In the genomic region with DNA sequence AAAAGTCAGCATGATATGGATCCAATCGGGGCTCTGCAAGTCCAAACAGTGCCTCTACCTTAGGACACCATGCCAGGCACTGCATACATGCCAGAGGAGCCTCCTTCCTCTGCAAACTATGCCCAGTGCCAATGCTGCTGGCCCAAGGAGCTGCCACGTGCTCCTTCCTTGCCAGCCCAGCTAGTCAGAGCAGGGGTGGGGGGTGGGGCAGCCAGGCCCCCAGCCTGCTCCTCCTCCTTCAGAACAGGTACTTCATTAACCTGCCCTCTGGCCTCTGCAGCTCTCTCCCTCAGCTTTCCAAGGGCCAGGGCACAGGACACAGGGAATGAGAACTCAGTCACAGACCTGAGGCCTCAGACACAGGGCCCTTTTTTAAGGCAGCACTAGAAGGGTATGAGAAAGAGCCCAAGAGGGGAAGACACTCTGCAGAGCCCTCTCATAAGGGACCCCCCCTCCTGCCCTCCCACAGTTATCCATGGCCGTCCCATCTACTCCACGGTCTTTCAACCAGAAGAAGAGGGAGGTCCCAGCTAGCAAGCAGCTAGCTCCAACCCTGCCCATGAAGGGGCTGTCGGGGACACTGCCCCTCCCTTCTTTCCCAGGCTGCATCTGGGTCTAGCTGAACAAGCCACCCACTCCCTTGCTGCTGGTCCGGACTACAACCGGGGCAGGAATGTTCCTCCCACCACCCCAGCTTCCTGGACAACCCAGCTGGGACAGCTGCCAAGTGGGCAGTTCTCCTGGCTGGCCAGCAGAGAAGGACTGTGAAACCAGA, we compare ENCODE assay signal across 8 mouse cellular contexts. TPM values are rescaled to one million over a fixed set of nuclear protein-coding genes. Genes with fewer than 3 reads are reported as not detected.
DNase-seq lines count a peak whose midpoint lies in the region; ATAC-seq lines count a peak whose summit lies in the region.

No protein-coding gene starts in this region.

- H3K4me2 ChIP-seq in hindbrain, embryonic 11.5 days (replicated peaks; ENCODE audit: low read depth, low read length), result no peak overlapping the region
- H3K4me2 ChIP-seq in lung, embryonic 15.5 days, result peak overlapping the region; percentile 68

- no peaks in the 10 kb centered on the region for H3K4me1 ChIP-seq in hindbrain, embryonic 11.5 days (replicated peaks; ENCODE audit: control insufficient read depth, insufficient read depth, low read length)
- peaks cover 34% of the 10 kb centered on the region for H3K4me1 ChIP-seq in lung, embryonic 15.5 days

- H3K36me3 ChIP-seq in hindbrain, embryonic 11.5 days (ENCODE audit: control insufficient read depth, insufficient read depth, low read length), result no peaks in the 10 kb centered on the region
- H3K36me3 ChIP-seq in lung, embryonic 15.5 days, result no peaks in the 10 kb centered on the region

- H3K27me3 ChIP-seq in hindbrain, embryonic 11.5 days (ENCODE audit: control insufficient read depth, insufficient read depth, low read length), result no peaks in the 10 kb centered on the region
- no peaks in the 10 kb centered on the region for H3K27me3 ChIP-seq in lung, embryonic 15.5 days

- 48% methylated on average over 7 of the region's 7 CpGs for WGBS in hindbrain, embryonic 11.5 days
- 12% methylated on average over 7 of the region's 7 CpGs for WGBS in lung, embryonic 15.5 days

- peak; percentile 96 for DNase-seq in 3T3-L1 (ENCODE audit: low read depth, low spot score)
- peak; percentile 89 for DNase-seq in adrenal gland, postnatal 25 days
- DNase-seq in frontal cortex, postnatal 25 days (ENCODE audit: low spot score in 2 of 2), result peak; percentile 32 to 61
- DNase-seq in hindbrain, embryonic 11.5 days (ENCODE audit: low spot score), result peak; percentile 17
- DNase-seq in layer of hippocampus, postnatal 10 days (ENCODE audit: low spot score in 2 of 2), result peak; percentile 76 to 78
- peak; percentile 61 for DNase-seq in right cerebral cortex, postnatal 25 days
- DNase-seq in T-cell, adult 2 months (ENCODE audit: low spot score), result no peak

- H3K9me3 ChIP-seq in hindbrain, embryonic 11.5 days (ENCODE audit: control insufficient read depth, low read length), result no peaks in the 10 kb centered on the region
- H3K9me3 ChIP-seq in lung, embryonic 15.5 days, result no peaks in the 10 kb centered on the region

- H3K9ac ChIP-seq in hindbrain, embryonic 11.5 days (ENCODE audit: low read depth, low read length), result no peak overlapping the region
- peak overlapping the region; percentile 20 for H3K9ac ChIP-seq in lung, embryonic 15.5 days

- H3K4me3 ChIP-seq in hindbrain, embryonic 11.5 days (ENCODE audit: low read depth, low read length), result no peak overlapping the region
- H3K4me3 ChIP-seq in lung, embryonic 15.5 days, result peak overlapping the region; percentile 16

- no peak overlapping the region for H3K27ac ChIP-seq in hindbrain, embryonic 11.5 days (ENCODE audit: low read depth, low read length)
- H3K27ac ChIP-seq in lung, embryonic 15.5 days, result peak overlapping the region; percentile 88

- no peak for ATAC-seq in hindbrain, embryonic 11.5 days (ENCODE audit: low FRiP score)
- peak; percentile 95 for ATAC-seq in lung, embryonic 15.5 days (ENCODE audit: borderline replicate concordance, extremely low read depth, low FRiP score, low TSS enrichment)

RNA-seq across cellular contexts. Expression of a gene that starts 1.2 kb away (rescaled TPM):
- total RNA-seq in adrenal gland, postnatal 25 days (2021), result 8.3 and 17.7 TPM in 2 replicates
- 3.1 and 5.5 TPM in 2 replicates for polyA plus RNA-seq in hindbrain, embryonic 11.5 days (2014; fragmentation: Nextera tagmentation; extraction: Ambion mirVana)
- 10 to 100 TPM; 10.0 to 11.2 TPM for total RNA-seq in layer of hippocampus, postnatal 10 days (2021)
- 25.6 and 27.9 TPM in 2 replicates for polyA plus RNA-seq in lung, embryonic 15.5 days (2015; fragmentation: Nextera tagmentation; extraction: Ambion mirVana)
